Mouse (Mus musculus) embryonic facial prominence, embryonic 15.5 days (tissue): ENCODE measurements around the gene Pip4k2a. TPM values are rescaled to one million over a fixed set of nuclear protein-coding genes. Genes with fewer than 3 reads are reported as not detected.

Experiments used
- ATAC-seq: fragments of 200-750 bp; cut with Nextera tagmentation; 2 replicates; pipeline ENCODE4 v1.8.0; 2017; ENCODE audit warnings: low read depth, moderate TSS enrichment; ENCODE audit not compliant: insufficient number of reproducible peaks, low FRiP score, low TSS enrichment
- H3K27ac ChIP-seq: fragments of 300-500 bp; sonication (generic); replicated peaks from 2 replicates; pipeline ENCODE4 v1.5.1; 2015; ENCODE audit warnings: mild to moderate bottlenecking, inconsistent platforms
- H3K27me3 ChIP-seq: fragments of 300-500 bp; sonication (generic); 2 replicates; pipeline ENCODE4 v1.6.1; 2015; ENCODE audit warnings: inconsistent platforms
- H3K36me3 ChIP-seq: fragments of 300-500 bp; sonication (generic); 2 replicates; pipeline ENCODE4 v1.6.1; 2015; ENCODE audit warnings: mild to moderate bottlenecking, inconsistent platforms
- H3K4me1 ChIP-seq: fragments of 300-500 bp; sonication (generic); 2 replicates; pipeline ENCODE4 v1.6.1; 2015; ENCODE audit warnings: inconsistent platforms
- H3K4me2 ChIP-seq: fragments of 300-500 bp; sonication (generic); replicated peaks from 2 replicates; pipeline ENCODE4 v1.6.1; 2015; ENCODE audit warnings: mild to moderate bottlenecking, inconsistent platforms
- H3K4me3 ChIP-seq: fragments of 300-500 bp; sonication (generic); replicated peaks from 2 replicates; pipeline ENCODE4 v1.5.1; 2015; ENCODE audit warnings: mild to moderate bottlenecking, inconsistent platforms
- H3K9ac ChIP-seq: fragments of 300-500 bp; sonication (generic); 2 replicates; pipeline ENCODE4 v1.6.1; 2015; ENCODE audit warnings: inconsistent platforms
- H3K9me3 ChIP-seq: fragments of 300-500 bp; sonication (generic); replicated peaks from 2 replicates; pipeline ENCODE4 v1.6.1; 2016; ENCODE audit warnings: inconsistent platforms
- WGBS: fragments of 180-500 bp; shearing (Covaris S2); methylation state at CpG from one replicate; pipeline ENCODE4 v1.1.7; 2015; 5-methylcytosine and 5-hydroxymethylcytosine counted together
- polyA plus RNA-seq: library from polyadenylated mRNA; unstranded; fragments of >200 nt; fragmentation: Nextera tagmentation; extraction: Ambion mirVana; gene quantifications from 2 replicates; pipeline ENCODE4 v1.2.1, GENCODE M21; 2015

Gene Pip4k2a
- polyA plus RNA-seq, 1 experiment from 2014 or later = 10.8 TPM

GRCm38 (mm10) chr2:18800646-18801251 is 197.2 kb downstream of the Pip4k2a start:
- Histone ChIP-seq H3K4me1 (peaks cover 20% of the 10 kb centered on the region), H3K4me2 (peak overlapping the region; percentile 82), H3K27ac (no peak overlapping the region), H3K36me3 (no peaks in the 10 kb centered on the region), H3K27me3 (peaks cover 52% of the 10 kb centered on the region), H3K4me3 (peak overlapping the region; percentile 45), H3K9me3 (no peaks in the 10 kb centered on the region), H3K9ac (no peak overlapping the region)
- 4% methylated on average over 24 of the region's 24 CpGs for WGBS
- no peak for ATAC-seq

- no peak for ATAC-seq
- Histone ChIP-seq H3K9me3 (no peaks in the 10 kb centered on the region), H3K27me3 (peaks cover 52% of the 10 kb centered on the region), H3K4me2 (peak overlapping the region; percentile 82), H3K27ac (no peak overlapping the region), H3K4me1 (peaks cover 20% of the 10 kb centered on the region), H3K9ac (no peak overlapping the region), H3K36me3 (no peaks in the 10 kb centered on the region), H3K4me3 (peak overlapping the region; percentile 45)
- WGBS = under 1% methylated on average over 46 of the region's 46 CpGs
Observed at GRCm38 (mm10) chr2:18799966-18800645, 197.8 kb downstream of the Pip4k2a start.

DNA sequence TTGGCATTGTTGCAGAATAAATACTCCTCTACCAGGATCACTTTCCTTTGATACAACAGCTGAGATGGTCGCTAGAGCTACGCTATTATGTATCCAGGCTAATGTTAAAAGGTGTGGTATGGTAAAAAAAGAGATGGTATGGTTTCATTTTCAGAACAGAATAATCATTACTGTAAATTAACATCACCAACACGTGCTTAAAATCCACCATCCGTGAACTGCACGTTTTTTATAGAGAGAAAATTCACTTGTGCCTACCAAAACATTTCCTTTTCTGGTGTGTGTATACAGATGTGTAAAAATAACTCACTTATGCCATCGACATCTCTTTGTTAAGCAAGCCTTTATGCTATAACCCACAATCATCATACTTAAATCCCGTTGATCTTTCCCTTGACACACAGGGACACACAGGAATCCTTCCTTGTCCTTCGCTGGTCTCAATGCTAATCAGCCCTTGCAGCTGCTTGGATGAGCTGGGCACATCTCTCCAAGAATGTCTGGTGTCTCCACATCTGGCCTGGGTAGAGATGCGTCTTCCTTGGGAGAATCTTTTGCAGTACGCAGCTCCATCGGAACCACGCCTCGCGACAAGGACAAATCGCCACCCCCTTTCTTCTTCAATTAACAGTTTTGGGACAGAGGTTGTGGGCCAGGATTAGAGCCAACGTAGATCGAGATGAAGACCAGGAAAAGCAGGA is 198.5 kb downstream of the Pip4k2a start:
- no peak for ATAC-seq
- H3K9me3 ChIP-seq = no peaks in the 10 kb centered on the region
- H3K4me1 ChIP-seq = peaks cover 20% of the 10 kb centered on the region
- peak overlapping the region; percentile 82 for H3K4me2 ChIP-seq
- H3K27me3 ChIP-seq = peaks cover 52% of the 10 kb centered on the region
- H3K4me3 ChIP-seq = peak overlapping the region; percentile 45
- H3K9ac ChIP-seq = no peak overlapping the region
- 13% methylated on average over 17 of the region's 17 CpGs for WGBS
- H3K27ac ChIP-seq = no peak overlapping the region
- H3K36me3 ChIP-seq = no peaks in the 10 kb centered on the region

- Histone ChIP-seq H3K4me2 (no peak overlapping the region), H3K27ac (no peak overlapping the region), H3K4me1 (peaks cover 20% of the 10 kb centered on the region), H3K9ac (no peak overlapping the region), H3K36me3 (no peaks in the 10 kb centered on the region), H3K27me3 (peaks cover 49% of the 10 kb centered on the region), H3K9me3 (no peaks in the 10 kb centered on the region), H3K4me3 (no peak overlapping the region)
- no peak for ATAC-seq
- 51% methylated on average over 8 of the region's 8 CpGs for WGBS
Observed at GRCm38 (mm10) chr2:18797776-18798175, 200.2 kb downstream of the Pip4k2a start.

DNA sequence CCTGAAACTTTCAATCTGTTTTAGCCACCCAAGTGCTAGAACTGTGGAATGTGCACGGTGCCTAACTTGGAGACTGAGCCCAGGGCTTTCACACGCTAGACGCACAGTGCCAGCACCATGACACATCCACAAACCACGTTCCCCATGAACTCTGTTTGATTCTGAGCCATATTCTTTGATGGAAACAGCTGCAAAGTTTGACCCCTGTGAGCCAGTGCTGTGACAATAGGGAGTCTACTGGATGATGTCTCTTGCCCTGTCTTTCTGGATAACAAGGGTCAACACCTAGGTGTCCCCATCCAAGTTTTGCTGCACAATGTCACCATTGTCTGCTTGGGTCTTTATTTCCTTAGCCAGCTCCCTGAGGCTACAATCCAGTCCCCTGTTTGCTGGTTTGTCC is 203.7 kb downstream of the Pip4k2a start:
- Histone ChIP-seq H3K27ac (no peak overlapping the region), H3K27me3 (peaks cover 20% of the 10 kb centered on the region), H3K9me3 (no peaks in the 10 kb centered on the region), H3K4me1 (no peaks in the 10 kb centered on the region), H3K4me3 (no peak overlapping the region), H3K9ac (no peak overlapping the region), H3K4me2 (no peak overlapping the region), H3K36me3 (no peaks in the 10 kb centered on the region)
- 59% methylated on average over 4 of the region's 4 CpGs for WGBS
- no peak for ATAC-seq

Other genes starting within 250 kb of the Pip4k2a start
- 0.67 and 0.69 TPM in 2 replicates for gene 4930426L09Rik, start 217 bp upstream of the Pip4k2a start, polyA plus RNA-seq
- 2.6 and 4.4 TPM in 2 replicates for gene Armc3, start 201.2 kb upstream of the Pip4k2a start, polyA plus RNA-seq